Mouse (Mus musculus) liver, postnatal 0 days (tissue): Measurements from ENCODE around the gene Pcgf2. TPM values are rescaled to one million over a fixed set of nuclear protein-coding genes. Genes with fewer than 3 reads are reported as not detected.
"Not testable (repeated sequence)": the region's sequence is repeated elsewhere in the genome, so short reads cannot be mapped to it uniquely, and the experiment has no call there.

Source experiments
- ATAC-seq: fragments of 200-750 bp; cut with Nextera tagmentation; 2 replicates; pipeline ENCODE4 v1.8.0; 2017; ENCODE audit warnings: mild to moderate bottlenecking, moderate library complexity
- DNase-seq: peaks from one replicate; pipeline ENCODE4 v3.0.0-alpha.2; 2016
- H3K27ac ChIP-seq: fragments of 300-500 bp; sonication (generic); 2 replicates; pipeline ENCODE4 v1.5.1; 2014; ENCODE audit warnings: antibody characterized with exemption, moderate library complexity, mild to moderate bottlenecking, low read depth
- H3K27me3 ChIP-seq: fragments of 300-500 bp; sonication (generic); 2 replicates; pipeline ENCODE4 v1.6.1; 2014; ENCODE audit warnings: low read length, control low read depth, mixed read lengths; ENCODE audit not compliant: insufficient read depth
- H3K36me3 ChIP-seq: fragments of 300-500 bp; sonication (generic); replicated peaks from 2 replicates; pipeline ENCODE4 v1.6.1; 2014; ENCODE audit warnings: mild to moderate bottlenecking, control low read depth, low read length, moderate library complexity, mixed read lengths; ENCODE audit not compliant: insufficient read depth
- H3K4me1 ChIP-seq: fragments of 300-500 bp; sonication (generic); 2 replicates; pipeline ENCODE4 v1.6.1; 2014; ENCODE audit warnings: antibody characterized with exemption, mild to moderate bottlenecking, control low read depth; ENCODE audit not compliant: insufficient read depth
- H3K4me2 ChIP-seq: fragments of 300-500 bp; sonication (generic); 2 replicates; pipeline ENCODE4 v1.6.1; 2014; ENCODE audit warnings: low read depth, mild to moderate bottlenecking, low read length, moderate library complexity, mixed read lengths
- H3K4me3 ChIP-seq: fragments of 300-500 bp; sonication (generic); 2 replicates; pipeline ENCODE4 v1.5.1; 2014; ENCODE audit warnings: low read depth, low read length
- H3K9ac ChIP-seq: fragments of 300-500 bp; sonication (generic); replicated peaks from 2 replicates; pipeline ENCODE4 v1.6.1; 2014; ENCODE audit warnings: mild to moderate bottlenecking, moderate library complexity
- H3K9me3 ChIP-seq: fragments of 300-500 bp; sonication (generic); 2 replicates; pipeline ENCODE4 v1.6.1; 2016; ENCODE audit warnings: mild to moderate bottlenecking, control low read depth, low read length, mixed read lengths
- CTCF ChIP-seq: sonication (generic); IDR thresholded peaks from 2 replicates; pipeline ENCODE4 v1.5.1; 2016; ENCODE audit warnings: antibody characterized with exemption, low read depth
- EP300 ChIP-seq: IDR thresholded peaks from 2 replicates; pipeline ENCODE4 v1.6.1; 2016; ENCODE audit warnings: antibody characterized with exemption, low read depth, mild to moderate bottlenecking
- WGBS: fragments of 180-500 bp; shearing (Covaris S2); extraction: QIAGEN DNeasy Blood & Tissue Kit; methylation state at CpG from one replicate; pipeline ENCODE4 v1.1.7; 2014; ENCODE audit not compliant: insufficient replicate concordance; 5-methylcytosine and 5-hydroxymethylcytosine counted together
- polyA plus RNA-seq: library from polyadenylated mRNA; unstranded; fragments of >200 nt; fragmentation: Nextera tagmentation; extraction: Ambion mirVana; gene quantifications from 2 replicates; pipeline ENCODE4 v1.2.1, GENCODE M21; 2015

The Pcgf2 gene
- polyA plus RNA-seq, 1 experiment from 2014 or later = 1.9 TPM

DNA sequence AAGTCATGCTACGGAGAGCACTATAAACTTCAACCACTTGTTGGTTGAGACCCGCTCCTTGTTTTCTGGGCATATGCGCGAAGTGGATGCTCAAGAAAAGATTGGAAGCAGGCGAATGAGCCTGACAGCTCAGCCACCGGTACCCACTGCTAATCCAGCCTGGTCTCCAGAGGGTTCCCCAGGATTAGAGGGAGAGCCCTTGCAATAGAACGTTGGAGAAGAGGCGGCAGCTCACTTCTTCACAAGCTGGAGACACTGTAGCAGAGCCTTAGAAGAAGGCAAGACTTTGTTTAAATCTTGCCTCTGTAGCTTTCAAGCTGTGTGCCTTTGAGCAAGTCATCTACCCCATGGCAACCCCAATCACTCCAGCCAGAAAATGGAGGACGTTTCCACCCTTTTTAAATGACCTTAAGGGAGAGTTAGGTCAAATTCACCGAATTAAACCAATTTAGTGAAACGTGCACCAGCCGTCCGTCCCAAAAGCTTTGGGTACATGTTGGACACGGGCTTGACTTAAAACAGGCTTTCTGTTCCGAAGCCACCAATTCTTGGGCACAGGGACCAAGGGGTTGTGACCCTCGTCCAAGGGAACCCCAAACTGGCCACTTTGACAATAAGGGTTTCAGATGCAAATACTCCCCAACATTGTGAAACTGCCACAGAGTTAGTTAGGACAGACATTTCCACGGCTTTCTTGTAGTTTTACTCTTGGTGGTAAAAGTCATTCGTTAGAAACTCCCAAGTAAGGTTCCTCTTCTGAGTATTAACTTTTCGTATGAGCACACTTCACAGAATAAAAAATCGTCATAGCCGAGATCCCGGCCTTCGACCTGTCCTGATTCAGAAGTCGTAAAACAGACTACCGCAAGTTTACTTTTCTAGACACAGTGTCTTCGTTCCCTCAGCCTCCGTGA lies 39.3 kb downstream of the Pcgf2 start:
- H3K36me3 ChIP-seq = no peaks in the 10 kb centered on the region
- H3K4me1 ChIP-seq = peaks cover 29% of the 10 kb centered on the region
- H3K9ac ChIP-seq = peak overlapping the region; percentile 76; the same call in 1 of the 2 replicates
- peak overlapping the region; percentile 69 for H3K4me3 ChIP-seq
- H3K27ac ChIP-seq = peak overlapping the region; percentile 90
- 4% methylated on average over 27 of the region's 27 CpGs for WGBS
- DNase-seq (no peak), ATAC-seq (no peak)
- peak overlapping the region; percentile 84 for H3K4me2 ChIP-seq
- H3K9me3 ChIP-seq = no peaks in the 10 kb centered on the region
- H3K27me3 ChIP-seq = peaks cover 37% of the 10 kb centered on the region
- TF ChIP-seq EP300 = no peak
- TF ChIP-seq CTCF = no peak

DNA sequence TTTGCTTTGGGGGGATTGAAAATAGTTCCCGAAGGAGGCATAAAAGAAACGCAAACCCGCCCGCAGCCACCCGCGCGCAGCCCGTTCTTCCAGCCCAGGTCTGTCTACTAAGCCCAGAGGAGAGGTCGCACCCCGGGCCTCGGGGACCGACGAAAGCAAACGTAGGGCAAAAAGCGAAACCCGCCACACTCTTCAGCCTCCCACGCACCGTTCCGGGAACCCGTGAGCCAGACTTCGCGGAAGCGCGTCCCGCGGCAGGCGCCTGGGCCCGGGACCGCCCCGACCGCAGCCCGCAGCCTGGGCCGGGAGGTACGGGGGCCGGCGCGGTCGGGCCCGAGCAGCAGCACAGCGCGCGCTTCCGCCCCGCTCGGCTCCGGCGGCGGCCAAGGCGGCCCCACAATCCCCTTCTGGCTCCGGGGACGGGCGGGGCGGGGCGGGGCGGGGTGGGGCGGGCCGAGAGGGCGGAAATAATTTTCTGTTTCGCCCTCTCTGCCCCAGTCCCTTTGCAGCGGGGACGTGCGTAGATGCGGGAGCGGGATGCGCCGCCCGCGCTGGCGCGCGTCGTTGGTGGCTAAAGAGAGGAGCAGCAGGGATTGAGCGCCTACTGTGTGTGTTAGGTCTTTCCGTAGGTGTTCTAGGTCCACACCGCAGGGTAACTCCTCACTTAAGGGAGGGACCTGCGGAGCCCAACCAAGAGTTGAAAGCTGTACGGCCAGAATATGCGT lies 40.1 kb downstream of the Pcgf2 start:
- H3K9ac ChIP-seq = peak overlapping the region; percentile 76
- WGBS = 0% methylated on average over 70 of the region's 78 CpGs
- peak overlapping the region; percentile 69 for H3K4me3 ChIP-seq
- H3K4me2 ChIP-seq = peak overlapping the region; percentile 84
- peaks cover 37% of the 10 kb centered on the region for H3K27me3 ChIP-seq
- peak overlapping the region; percentile 90 for H3K27ac ChIP-seq
- H3K9me3 ChIP-seq = no peaks in the 10 kb centered on the region
- H3K36me3 ChIP-seq = no peaks in the 10 kb centered on the region
- ATAC-seq (peak; percentile 83), DNase-seq (peak; percentile 84)
- peaks cover 29% of the 10 kb centered on the region for H3K4me1 ChIP-seq
- TF ChIP-seq EP300 (no peak), CTCF (no peak)

DNA sequence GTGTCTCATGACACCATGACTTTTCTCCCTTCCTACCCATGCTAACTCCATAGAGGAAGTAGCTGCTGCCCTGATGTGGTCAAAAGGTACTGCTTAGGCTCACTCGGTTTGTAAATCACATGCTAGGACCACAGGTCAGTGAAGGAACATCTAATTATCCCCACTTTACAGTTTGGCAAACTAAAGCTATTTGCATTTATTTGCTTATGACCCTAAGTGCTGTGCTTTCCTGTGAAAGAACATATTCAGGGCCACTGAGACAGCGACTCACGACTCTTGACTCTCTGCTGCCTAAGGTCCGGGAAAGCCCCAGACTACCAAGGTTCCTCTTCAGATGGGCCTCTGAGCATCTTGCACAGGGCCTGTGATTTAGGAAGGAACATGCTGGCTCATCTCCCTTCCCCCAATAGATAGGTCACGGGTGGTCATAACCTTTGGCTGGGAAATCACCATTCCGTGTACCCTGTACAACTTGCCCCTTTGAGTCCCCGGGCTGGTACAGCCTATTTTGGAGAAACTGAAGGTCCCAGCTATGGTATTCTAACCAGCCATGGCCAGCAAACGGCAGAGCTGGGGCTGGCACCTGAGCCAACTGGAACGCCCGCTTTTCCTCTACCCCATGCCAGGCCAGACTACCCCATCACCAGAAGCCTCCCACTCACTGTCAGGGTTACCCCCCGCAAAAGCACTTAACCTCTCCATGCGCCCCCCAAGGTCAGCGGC lies 40.9 kb downstream of the Pcgf2 start:
- ATAC-seq (peak; percentile 12; the same call in 1 of the 2 replicates), DNase-seq (peak; percentile 38)
- peaks cover 29% of the 10 kb centered on the region for H3K4me1 ChIP-seq
- H3K36me3 ChIP-seq = no peaks in the 10 kb centered on the region
- peak overlapping the region; percentile 90 for H3K27ac ChIP-seq
- H3K9me3 ChIP-seq = no peaks in the 10 kb centered on the region
- peak overlapping the region; percentile 69 for H3K4me3 ChIP-seq
- peak overlapping the region; percentile 76 for H3K9ac ChIP-seq
- peaks cover 32% of the 10 kb centered on the region for H3K27me3 ChIP-seq
- TF ChIP-seq EP300 (no peak), CTCF (no peak)
- peak overlapping the region; percentile 84 for H3K4me2 ChIP-seq
- 3% methylated on average over 13 of the region's 13 CpGs for WGBS

DNA sequence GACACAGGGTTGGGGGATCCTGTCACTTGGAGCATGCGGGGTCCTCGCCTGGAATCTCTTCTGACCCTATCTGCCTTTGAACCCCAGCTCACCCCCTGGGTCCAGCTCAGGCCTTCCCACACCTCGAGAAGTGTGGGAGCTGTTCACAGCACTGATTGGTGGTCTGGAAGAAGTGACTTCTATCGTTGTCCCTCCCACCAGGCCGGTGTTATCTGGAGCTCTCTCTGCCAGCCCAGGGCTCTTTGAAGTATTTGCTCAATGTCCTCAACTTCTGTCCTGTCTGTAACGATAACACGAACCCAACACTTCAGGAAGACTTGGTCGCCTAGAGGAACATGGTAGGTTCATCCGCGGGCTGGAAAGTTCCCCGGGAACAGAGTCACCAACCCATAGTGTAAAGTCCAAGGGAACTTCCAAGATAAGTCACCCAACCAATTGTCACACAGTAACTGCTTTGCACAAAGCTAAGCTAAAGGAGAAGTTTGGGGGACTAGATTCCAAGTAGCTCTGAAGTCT lies 41.5 kb downstream of the Pcgf2 start:
- H3K36me3 ChIP-seq = no peaks in the 10 kb centered on the region
- DNase-seq = no peak
- H3K27ac ChIP-seq = peak overlapping the region; percentile 90
- TF ChIP-seq EP300 (no peak), CTCF (no peak)
- WGBS = 43% methylated on average over 11 of the region's 11 CpGs
- no peak overlapping the region for H3K9ac ChIP-seq
- H3K27me3 ChIP-seq = peaks cover 27% of the 10 kb centered on the region
- ATAC-seq = no peak
- no peaks in the 10 kb centered on the region for H3K9me3 ChIP-seq
- H3K4me2 ChIP-seq = peak overlapping the region; percentile 84
- peak overlapping the region; percentile 69; the same call in 1 of the 2 replicates for H3K4me3 ChIP-seq
- H3K4me1 ChIP-seq = peaks cover 29% of the 10 kb centered on the region

DNA sequence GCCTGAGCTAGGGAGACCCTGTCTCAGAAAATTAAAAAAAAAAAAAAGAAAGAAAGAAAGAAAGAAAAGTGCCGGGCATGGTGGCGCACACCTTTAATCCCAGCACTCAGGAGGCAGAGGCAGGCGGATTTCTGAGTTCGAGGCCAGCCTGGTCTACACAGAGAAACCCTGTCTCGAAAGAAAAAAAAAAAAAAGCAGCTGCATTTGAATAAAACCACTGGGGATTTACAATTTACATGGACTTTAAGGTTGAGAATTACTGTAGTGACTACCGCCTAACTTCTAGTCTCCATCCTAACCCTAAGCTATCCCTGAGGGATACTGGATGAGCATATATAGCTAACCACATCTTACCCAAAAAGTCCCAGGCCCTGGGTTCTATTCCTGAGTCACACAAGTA lies 42.3 kb downstream of the Pcgf2 start:
- not testable (repeated sequence) for H3K4me3 ChIP-seq, ATAC-seq, H3K9me3 ChIP-seq, H3K36me3 ChIP-seq, DNase-seq, H3K9ac ChIP-seq, H3K4me2 ChIP-seq, H3K27ac ChIP-seq
- WGBS = 79% methylated on average over 6 of the region's 6 CpGs
- Histone ChIP-seq H3K4me1 (peaks cover 29% of the 10 kb centered on the region), H3K27me3 (peaks cover 25% of the 10 kb centered on the region)
